Mouse (Mus musculus) spleen, postnatal 14 days (tissue): Measurements from ENCODE around the gene Tbc1d22a.
"Not testable (repeated sequence)": the region's sequence is repeated elsewhere in the genome, so short reads cannot be mapped to it uniquely, and the experiment has no call there.

Source experiments
- DNase-seq, 2 experiments: peaks; one replicate each; pipeline ENCODE4 v3.0.0; 2021 to 2022; ENCODE audit warnings: low spot score in 2 of 2

Gene Tbc1d22a

DNA sequence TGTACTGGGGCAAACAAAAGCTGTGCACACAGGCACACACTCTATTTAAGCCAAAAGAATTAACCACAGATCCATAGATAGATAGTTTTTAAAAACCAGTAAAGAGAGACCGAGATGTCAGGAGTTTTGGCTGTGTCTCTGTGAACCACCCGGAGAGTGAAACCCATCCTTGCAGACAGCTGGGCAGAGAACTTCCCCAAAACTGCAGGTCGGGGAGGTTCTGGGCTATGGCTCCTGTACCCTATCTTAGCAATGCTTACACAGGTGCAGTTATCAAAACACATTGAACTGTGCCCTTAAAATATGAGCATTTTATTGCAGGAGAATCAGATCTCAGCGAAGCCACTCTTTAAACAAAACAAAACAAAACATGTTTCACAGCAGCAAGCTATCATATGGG is 33.8 kb upstream of the Tbc1d22a start:
- DNase-seq: no peak

DNA sequence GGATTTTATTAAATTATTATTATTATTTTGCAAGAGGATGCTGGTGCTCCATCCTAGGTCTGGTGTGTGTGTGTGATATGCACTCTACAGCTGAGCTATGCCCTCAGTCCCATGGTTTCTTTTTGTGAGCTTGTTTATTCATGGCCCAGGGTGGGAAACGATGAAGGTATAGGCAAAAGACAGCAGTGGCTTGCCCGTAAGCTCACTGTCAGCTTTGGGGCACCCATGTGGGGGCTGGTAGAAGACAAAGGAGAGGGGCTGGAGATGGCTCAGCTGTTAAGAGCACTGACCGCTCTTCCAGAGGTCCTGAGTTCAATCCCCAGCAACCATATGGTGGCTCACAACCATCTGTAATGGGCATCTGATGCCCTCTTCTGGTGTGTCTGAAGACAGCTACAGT is 32.9 kb upstream of the Tbc1d22a start:
- not testable (repeated sequence) for DNase-seq

DNA sequence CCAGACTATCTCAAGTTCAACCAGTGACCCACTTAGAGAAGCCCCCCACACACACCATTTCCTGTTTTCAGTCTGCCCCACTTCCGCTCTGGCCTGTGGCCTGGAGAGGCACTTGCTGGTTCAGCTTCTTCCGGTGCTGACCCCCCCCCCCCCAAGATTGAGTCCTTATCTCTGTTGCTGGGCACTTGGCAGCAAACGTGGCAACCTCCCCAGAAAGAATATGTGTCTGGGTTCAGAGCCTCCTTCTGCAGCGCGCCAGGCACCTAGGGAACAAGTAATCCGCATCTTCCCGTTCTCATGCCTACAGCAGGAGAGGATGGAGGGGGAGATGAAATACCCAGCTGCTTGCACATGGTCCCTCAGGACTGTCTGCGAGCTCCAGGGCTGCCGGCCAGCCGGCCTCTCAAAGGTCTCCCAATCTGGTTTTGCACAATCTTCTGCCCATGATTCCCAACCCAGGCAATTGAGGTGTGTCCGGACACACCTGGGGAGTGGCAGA is 32.3 kb upstream of the Tbc1d22a start:
- DNase-seq: no peak

DNA sequence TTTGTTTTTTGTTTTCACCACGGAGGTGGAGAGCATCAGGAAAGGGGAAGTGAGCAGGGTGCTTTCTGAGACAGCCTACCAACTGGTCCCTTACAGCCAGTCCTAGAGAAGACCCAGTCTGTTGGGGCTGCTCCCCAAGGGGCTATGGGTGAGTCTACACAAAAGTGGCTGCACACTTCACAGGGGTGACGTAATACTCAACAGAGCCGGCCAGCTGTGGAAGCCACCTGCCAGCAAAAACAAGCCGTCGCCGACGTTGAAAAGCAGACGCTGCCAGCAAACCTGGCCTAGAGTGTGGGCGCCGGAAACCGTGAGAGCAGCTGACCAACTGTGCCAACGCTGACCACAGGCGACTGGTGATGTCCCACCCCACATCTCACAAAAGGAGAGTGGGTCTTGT is 31.6 kb upstream of the Tbc1d22a start:
- DNase-seq: peak; percentile 56 to 67

DNA sequence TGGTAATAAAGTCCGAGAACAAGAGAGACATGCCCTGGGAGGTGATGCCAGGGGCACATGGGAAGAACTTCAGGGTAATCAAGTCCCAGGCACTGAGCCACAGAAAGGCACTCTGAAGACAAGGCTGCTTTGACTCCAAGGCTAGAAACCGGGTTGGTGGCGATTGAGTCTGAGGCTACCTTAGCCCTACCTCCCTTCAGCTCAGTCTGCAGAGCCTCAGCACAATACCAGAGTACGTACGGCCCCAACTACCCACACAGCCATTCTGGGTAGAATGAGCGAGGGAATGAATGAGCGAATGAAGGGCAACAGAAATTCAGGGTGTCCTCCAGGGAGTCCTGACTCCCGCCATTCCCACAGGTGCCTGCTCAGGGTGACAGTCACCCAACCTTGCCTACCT is 30.8 kb upstream of the Tbc1d22a start:
- DNase-seq: no peak

DNA sequence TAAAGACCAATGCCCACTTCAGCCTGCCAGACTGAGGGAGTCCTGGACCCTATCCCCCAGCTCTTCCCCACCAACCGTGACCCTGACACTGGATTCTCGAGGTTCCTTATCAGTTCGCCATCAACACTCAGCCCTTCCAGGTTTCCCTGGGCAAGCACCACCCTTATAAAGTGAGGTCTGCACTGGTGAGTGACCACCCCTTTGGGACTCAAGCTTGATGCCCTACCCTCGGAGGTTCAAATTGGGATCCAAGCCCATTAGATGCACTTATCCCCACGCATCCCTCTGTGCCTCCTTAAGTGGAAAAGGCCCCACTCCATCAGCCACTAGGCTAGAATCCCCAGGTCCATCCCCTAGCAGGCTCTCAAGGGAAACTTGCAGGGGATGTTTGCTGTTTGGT is 30.2 kb upstream of the Tbc1d22a start:
- DNase-seq: no peak

DNA sequence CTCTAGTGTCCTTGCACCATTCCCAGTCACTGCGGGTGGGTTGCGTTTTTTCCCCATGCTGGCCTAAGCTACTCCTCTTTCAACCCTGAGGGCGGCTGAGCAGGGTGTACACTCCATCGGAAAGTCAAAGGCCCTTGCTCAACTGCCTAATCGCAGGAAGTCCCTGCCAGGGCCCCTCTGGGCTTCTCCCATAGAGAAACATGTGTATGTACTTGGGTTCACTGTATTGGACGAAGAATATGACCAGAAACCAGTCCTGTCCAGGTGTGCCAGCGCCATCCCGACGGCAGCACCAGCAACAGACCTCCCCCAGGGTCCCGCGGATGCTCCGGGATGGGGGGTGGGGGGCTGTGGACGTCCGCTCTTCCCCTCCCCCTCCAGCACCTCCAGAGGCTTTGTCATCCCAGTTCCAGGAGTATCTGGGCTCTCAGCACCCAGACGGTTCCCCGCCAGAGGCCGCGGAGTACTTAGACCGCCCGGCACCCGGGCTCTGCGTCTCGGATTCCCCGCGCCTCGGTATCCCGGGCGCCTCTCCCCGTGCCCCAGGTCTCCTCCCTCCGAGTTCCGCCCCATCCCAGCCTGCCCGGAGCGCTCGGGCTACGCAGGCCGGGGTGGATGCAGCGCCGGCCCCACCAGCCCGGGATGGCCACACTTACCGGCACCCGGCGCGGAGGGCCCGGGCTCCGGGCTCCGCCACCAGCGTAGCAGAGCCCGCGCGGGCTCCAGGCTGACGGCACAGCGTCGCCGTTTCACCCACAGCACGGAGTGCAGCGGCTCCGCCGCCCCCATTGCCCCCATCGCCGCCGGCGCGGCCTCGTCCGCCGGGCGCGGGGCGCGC is 29.2 kb upstream of the Tbc1d22a start:
- no peak for DNase-seq

DNA sequence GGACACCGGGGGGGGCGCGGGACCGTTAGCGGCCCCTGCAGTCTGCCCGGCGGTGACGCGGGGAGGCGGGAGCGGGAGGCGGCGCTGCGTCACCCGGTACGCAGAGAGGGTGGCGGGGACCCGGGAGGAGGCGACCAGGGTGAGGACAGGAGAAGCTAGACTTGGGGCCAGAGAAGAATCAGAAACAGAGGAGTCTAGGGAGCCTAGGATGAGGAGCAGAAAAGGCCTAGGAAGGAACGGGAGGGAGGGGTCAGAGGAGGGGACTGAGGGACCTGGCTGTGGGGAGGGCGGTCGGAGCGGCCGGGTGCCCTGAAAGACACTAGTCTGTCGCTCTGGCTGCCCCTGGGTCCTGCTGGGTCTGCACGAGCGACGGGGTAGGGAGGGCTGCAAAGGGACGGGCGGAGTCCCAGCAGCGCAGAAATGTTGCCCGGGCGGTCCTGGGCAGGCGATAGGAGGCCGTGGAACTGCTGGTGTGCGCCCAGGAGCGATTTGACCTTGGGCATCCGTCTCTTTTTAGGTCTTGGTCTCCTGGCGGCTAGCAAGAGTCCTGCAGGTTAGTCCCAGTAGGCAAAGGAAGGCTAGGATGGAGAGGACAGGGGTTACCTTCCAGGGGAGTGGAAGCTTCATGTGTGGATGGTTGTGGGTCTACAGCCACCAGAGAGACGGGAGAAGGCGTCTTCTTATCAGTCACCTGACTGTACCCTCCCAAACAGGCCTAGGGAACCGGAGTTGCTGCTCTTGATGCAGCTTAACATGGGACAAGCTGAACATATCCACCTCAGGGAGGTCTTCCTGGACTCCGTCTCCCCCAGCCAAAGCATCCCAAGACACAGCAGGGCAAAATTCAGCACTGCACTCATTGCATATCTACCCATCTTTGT is 28.3 kb upstream of the Tbc1d22a start, which contains the start of gene Cerk:
Gene Cerk, minus strand, starts transcription at position 453 of the 881 bp plus-strand sequence.
- peak; percentile 54 to 68 for DNase-seq

DNA sequence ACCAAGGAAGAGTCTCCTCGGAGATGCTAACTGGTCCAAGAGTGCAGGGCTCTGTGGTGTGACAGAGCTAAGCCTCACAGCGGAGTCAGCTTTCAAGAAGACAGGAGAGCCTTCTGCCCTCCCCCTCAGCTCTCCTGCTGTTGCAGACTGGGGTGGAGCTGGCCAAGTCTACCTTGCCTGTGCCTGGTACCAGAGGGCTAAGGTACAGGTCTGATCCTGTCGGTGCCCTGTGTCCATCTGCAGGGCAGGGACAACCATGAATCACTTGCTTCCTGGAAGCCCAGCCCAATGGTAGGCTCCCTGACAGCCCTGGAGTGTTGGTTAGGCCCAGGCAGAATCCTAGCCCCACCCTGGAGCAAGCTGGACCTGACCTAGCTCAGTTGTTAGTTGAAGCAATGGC is 27.6 kb upstream of the Tbc1d22a start:
- DNase-seq: no peak

DNA sequence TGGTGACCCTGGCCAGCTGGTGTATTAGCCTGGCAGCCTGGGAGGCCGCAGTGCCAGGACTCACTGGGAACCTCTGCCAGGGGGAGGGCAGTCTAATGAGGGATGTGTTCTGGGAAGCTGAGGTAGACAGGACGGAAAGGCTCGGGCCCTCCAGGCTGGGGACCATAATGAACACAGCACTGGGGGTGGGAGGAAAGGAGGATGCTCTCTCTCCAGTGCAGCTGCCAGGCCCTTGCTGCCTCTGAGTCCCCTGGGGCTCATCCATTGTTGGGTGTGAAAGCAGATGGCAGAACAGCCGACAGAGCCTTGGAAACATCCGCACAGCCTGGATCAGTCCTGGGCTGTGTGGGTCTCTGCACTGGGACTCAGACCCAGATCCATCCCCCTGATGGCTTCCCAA is 26.1 kb upstream of the Tbc1d22a start:
- DNase-seq: no peak

DNA sequence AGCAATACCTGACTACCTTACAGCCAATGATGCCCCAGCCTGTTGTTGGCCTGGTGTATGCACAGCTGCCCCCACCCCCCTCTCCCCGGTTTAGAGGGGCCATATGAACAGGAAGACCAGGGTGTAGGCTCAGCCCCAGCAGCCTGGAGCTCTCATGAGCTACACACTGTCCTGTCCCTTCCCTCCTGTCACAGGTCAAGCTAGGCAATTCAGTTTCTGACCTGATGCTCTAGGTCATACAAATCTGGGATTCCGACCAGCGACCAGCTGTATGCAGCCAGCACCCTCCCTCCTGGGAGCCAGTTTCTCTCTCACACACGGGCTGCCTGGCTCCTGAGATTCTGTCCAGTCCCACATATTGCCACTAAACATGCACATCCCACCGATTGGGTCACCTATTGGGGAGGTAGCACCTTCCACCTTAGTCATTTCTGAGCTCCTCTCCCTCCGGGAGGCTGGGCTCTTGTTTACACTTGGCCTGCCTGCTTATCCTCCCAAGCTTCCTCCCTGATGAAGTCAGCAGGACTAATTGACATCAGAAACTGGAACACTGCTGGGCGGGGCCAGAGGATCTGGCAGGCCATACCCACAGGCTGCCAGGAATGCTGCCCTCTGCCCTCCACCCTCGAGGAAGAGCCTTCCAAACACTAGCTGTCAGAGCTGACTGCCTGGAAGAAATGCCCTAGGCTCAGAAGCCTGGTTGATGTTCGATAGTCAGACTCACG is 25.4 kb upstream of the Tbc1d22a start:
- DNase-seq: no peak

DNA sequence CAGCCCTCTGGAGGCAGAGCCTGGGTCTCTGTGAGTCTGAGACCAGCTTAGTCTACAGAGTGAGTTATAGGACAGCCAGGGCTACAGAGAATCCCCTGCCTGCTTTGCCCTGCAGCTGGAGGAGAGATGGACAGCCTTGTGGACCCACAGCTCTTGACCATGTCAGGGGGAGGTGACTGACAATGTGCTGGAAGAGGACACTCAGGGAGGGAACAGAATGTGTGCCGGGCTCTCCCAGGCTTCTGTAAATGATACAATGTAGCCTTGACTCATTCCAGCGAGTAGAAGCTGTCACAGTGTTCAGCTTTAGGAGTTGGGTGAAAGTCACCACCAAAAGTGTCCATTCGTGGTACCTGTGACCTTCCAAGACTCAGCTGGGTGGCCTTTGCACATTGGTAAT is 23.9 kb upstream of the Tbc1d22a start:
- no peak for DNase-seq

DNA sequence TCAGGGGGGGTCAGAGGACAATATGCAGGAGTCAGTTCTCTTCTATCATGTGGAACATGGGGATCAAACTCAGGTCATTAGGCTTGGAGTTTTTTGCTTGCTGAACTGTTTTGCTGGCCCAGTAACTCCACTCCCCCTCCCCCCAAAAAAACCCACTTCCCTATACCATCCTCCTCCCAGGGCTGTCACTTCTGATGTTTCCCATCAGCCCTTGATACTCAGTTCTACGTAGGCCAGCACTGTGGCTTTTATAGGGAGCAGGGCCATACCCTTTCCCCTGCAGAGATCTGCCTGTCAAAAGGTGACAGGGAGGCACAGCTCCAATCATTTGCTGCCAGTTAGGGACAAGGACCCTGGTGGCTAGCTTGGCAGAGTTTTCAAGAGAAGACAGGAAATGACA is 22.8 kb upstream of the Tbc1d22a start:
- DNase-seq: no peak

DNA sequence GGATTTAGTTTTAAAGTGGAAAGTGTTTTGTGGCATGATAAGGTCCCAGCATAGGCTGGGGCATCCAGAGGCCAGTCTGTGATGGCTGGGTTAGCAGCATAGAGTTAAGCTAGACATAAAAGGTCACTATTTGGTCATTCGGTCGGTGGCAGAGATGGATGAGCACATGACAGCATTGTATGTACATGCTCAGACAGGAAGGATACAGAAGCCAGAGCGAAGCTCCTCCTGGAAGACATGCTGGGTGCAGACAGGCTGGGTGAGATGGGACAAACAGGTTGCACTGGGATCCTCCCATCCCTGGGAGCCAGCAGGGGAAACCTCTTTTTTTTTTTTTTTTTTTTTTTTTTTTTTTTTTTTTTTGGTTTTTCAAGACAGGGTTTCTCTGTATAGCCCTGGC is 22.3 kb upstream of the Tbc1d22a start:
- no peak for DNase-seq

DNA sequence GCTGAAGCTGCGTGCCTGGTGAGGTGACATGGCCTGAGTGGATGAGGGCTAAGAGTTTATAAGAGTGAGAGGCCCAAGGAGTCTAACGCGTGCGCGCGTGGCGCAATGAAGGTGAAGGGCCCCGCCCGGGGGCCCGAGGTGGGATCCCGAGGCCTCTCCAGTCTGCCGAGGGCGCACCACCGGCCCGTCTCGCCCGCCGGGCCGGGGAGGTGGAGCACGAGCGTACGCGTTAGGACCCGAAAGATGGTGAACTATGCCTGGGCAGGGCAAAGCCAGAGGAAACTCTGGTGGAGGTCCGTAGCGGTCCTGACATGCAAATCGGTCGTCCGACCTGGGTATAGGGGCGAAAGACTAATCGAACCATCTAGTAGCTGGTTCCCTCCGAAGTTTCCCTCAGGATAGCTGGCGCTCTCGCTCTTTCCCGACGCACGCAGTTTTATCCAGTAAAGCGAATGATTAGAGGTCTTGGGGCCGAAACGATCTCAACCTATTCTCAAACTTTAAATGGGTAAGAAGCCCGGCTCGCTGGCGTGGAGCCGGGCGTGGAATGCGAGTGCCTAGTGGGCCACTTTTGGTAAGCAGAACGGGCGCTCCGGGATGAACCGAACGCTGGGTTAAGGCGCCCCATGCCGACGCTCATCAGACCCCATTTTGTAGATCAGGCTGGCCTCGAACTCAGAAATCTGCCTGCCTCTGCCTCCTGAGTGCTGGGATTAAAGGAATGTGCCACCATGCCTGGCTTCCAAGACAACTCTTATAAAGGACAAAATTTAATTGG is 19.4 kb upstream of the Tbc1d22a start:
- DNase-seq: not testable (repeated sequence)

DNA sequence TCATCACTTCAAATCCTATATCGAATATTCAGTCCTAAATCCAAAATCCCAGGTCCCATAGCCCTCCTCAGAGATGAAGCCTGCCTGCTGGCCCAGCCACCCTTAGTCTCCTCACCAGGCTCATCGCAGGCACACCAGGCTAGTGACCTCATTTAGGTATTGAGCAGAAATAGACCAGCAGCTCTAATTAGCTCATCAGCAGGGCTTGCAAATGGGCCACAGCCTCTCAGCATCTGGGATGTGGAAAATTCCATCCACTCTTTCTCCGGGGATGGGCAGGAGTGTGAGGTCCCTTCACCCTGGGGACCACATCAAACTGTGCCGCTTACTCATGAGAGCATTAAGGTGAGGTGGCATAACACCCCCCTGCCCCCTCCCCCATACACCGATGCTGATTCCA is 15.2 kb upstream of the Tbc1d22a start:
- DNase-seq: no peak

DNA sequence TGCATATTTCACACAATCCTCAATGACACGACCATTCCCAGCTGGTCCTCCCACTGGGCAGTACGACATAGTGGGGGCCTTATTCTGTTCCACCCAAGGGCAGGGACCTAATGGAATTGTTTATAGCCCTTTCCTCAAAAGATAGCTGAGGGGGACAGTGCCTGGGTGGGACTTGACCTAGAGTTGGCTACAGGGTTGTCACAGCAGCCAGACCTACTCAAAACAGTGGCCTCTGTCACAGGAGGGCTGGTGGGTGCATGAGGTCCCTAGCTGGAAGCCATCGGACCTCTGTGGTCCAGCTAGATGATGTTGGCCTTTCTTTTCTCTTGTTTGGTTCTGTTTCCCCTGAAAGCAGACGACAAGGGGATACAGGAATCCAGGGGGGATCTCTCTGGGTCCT is 14.8 kb upstream of the Tbc1d22a start:
- no peak for DNase-seq

DNA sequence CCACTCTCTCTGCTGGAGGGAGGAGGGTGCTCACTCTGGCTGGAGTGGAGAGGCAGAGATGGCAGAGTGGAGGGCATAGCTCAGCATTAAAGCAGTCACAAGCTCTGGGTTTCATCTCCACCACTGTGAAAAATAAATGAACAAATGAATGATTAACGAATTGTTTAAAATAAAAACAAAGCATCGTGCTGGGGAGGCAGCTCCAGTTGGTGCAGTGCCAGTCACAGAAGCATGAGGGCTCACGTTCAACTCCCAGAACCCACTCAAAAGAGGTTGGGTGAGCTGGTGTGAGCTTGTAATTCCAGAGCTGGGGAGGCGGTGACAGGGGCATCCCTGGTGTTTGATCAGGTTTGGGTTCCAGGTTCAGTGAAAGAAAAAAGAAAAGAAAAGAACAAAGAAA is 14.1 kb upstream of the Tbc1d22a start:
- no peak for DNase-seq

DNA sequence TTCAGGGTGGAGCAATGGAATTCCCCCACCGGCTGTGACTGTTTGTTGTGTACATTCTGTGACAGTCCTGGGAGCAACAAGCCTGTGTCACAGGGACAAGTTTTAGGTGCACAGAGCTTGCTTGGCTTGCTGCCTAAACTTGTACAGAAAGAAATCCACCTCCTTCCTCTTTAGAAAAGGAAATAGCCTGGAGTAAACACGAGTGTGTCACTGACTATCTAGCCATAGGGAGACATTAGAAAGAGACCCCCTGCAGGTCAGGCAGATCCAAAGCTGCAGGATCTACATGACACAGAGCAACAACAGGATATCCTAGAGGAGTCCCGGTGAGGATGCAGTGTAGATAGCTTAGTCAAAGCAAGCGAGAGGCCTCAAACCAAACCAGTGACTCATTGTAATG is 13.2 kb upstream of the Tbc1d22a start:
- DNase-seq: no peak

DNA sequence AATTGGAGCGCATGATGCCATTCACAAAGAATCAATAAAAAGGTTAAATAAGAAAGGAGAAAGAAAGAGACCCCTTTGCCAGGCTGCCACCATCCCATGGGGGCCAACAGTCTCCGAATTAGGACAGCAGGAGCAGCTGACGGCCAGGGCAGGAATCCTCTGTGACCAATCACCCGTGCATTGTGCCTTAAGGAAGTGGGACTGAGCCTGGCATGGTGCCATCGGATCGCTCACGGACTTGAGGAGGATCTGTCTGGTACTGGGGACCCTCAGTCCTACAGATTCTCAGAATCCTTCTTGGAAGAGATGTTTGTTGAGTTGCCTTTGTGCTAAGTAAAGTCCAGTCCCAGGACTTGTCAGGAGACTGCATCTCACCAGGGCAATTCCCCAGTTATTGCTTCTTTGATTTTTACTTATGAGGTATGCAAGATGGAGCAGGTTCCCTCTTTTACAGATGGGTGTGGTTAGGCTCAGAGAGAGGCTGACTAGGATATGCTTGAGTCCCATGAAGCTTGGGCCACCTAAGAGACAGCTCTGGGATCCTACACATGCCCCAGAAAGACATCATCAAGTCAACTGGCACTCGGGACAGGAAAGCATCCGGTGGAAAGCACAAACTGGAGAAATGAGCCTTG is 12.4 kb upstream of the Tbc1d22a start:
- no peak for DNase-seq

DNA sequence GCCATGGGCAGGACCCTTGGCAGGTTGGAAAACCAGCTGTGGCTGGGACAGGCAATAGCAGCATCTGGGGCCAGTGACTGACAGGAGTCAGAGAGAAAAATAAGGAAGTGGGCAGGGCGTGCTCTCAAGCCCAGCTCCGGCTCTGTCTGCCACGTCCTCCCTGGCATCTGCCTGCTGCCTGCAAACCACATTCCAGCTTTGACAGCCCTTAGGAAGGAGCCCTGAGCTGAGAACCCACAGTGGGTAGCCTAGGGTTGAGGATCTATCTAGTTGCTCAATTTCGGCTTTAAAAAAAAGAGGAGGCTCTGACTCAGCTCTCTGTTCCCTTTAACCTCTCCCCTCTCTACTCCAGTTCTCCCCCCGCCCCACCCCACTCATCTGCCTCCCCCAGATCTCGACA is 11.6 kb upstream of the Tbc1d22a start:
- DNase-seq: peak in 1 of 2 experiments; percentile 43
